Mouse (Mus musculus): ENCODE results near the gene Arl2bp. TPM values are rescaled to one million over a fixed set of nuclear protein-coding genes. Genes with fewer than 3 reads are reported as not detected.
A peak's percentile ranks its signal among the peaks of the same experiment; 100 is the strongest.

Gene Arl2bp
- polyA plus RNA-seq, 1 experiment from 2014 or later = 54.5 TPM

DNA sequence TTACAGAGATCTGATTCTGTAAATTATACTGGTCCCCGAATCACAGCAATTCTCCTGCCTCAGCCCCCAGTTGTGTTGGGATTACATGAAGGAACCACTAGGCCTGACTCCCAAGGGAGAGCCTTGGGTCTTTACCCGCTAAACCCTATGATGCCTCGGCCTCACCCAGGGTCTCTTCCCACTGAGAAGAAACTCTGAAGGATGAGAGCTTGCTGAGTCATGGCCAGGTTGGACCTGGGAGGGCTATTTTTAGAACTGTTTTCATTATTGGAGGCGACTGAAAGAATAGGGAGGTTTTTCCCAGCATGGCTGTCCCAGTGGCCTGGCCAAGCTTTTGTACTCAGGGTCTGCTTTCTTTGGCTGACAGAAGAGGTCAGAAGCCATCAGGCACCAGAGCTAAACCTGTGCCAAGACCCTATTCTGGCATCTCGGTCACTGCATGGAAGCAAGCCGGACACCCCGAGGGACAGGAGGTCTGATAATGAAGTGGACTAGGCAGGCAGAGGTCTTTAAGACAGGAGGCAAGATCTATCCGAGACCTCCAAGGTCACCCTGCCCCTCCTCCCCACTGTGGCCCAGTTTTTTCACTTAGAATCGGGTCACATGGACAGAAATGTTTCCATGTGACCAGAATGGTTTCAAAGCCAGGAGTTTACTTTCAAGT, 40.5 kb downstream of the Arl2bp start:
- Histone ChIP-seq H3K27me3 (replicated peaks; ENCODE audit: control insufficient read depth, insufficient read depth, low read length) (no peaks in the 10 kb centered on the region), H3K9me3 (ENCODE audit: control insufficient read depth, low read length) (no peaks in the 10 kb centered on the region), H3K4me2 (ENCODE audit: low read depth, low read length) (no peak overlapping the region), H3K4me3 (ENCODE audit: low read depth, low read length) (no peak overlapping the region), H3K9ac (ENCODE audit: low read depth, low read length) (no peak overlapping the region), H3K4me1 (ENCODE audit: control insufficient read depth, insufficient read depth, low read length) (no peaks in the 10 kb centered on the region; the same call in 1 of the 2 replicates), H3K36me3 (ENCODE audit: control insufficient read depth, insufficient read depth, low read length) (no peaks in the 10 kb centered on the region), H3K27ac (replicated peaks; ENCODE audit: low read depth, low read length) (no peak overlapping the region)
- ATAC-seq (ENCODE audit: low read depth) (no peak), DNase-seq (ENCODE audit: low spot score) (no peak)
- WGBS = 68% methylated on average over 9 of the region's 9 CpGs

DNA sequence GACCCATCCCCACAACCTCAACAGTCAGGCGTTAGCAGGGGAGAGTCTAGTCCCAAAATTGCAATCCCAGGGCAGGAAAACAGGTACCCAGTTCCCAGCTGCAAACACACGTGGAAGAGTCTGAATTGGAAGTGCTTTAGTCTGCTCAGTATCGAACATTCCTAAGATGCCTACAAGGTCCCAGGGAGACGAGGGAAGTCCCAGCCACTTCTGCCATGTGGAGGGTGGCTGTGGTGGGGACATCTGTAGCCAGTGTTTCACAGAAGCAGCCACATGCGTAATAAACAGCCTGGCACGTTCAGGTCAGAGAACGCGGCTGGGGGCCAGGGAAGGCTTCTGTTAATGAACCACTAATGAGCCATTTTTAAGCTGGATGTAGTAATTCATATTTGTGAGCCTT, 43.9 kb downstream of the Arl2bp start:
- Histone ChIP-seq H3K27me3 (replicated peaks; ENCODE audit: control insufficient read depth, insufficient read depth, low read length) (no peaks in the 10 kb centered on the region), H3K36me3 (ENCODE audit: control insufficient read depth, insufficient read depth, low read length) (no peaks in the 10 kb centered on the region), H3K4me2 (ENCODE audit: low read depth, low read length) (no peak overlapping the region), H3K9ac (ENCODE audit: low read depth, low read length) (no peak overlapping the region), H3K9me3 (ENCODE audit: control insufficient read depth, low read length) (no peaks in the 10 kb centered on the region), H3K4me1 (ENCODE audit: control insufficient read depth, insufficient read depth, low read length) (no peaks in the 10 kb centered on the region; the same call in 1 of the 2 replicates), H3K4me3 (ENCODE audit: low read depth, low read length) (no peak overlapping the region), H3K27ac (replicated peaks; ENCODE audit: low read depth, low read length) (no peak overlapping the region)
- DNase-seq (ENCODE audit: low spot score) (no peak), ATAC-seq (ENCODE audit: low read depth) (no peak)
- WGBS = 58% methylated on average over 8 of the region's 8 CpGs

DNA sequence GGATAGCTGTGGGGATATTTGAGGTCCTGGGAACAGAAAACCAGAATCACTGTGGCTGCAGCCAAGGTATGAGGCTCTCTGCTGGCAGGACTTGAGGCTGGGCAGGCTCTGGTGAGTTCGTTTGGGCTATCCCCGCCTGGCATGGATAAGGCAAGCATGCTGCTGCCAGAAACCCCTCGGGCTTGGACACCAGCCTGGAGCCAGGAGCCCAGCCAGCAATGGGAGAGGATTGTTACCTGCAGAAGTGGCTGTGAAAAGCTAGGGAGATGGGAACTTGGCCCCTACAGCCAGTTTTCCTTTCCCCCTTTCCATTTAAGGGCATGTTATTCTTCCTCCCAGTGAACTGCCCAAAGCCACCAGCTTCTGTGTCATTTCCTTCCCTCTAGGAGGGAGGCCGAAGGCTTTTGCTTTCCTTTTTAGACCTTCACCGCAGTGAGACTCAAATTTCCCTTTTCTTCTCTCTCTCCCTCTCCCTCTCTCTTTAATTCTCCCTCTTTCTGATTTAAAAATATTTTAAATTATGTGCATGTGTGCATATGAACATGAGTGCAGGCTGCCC, 44.8 kb downstream of the Arl2bp start:
- no peaks in the 10 kb centered on the region for H3K36me3 ChIP-seq (ENCODE audit: control insufficient read depth, insufficient read depth, low read length)
- H3K27me3 ChIP-seq (replicated peaks; ENCODE audit: control insufficient read depth, insufficient read depth, low read length) = no peaks in the 10 kb centered on the region
- DNase-seq (ENCODE audit: low spot score) (peak; percentile 40), ATAC-seq (ENCODE audit: low read depth) (no peak)
- no peaks in the 10 kb centered on the region; the same call in 1 of the 2 replicates for H3K4me1 ChIP-seq (ENCODE audit: control insufficient read depth, insufficient read depth, low read length)
- H3K4me2 ChIP-seq (ENCODE audit: low read depth, low read length) = no peak overlapping the region
- H3K4me3 ChIP-seq (ENCODE audit: low read depth, low read length) = no peak overlapping the region
- H3K9me3 ChIP-seq (ENCODE audit: control insufficient read depth, low read length) = no peaks in the 10 kb centered on the region
- 41% methylated on average over 5 of the region's 5 CpGs for WGBS
- peak overlapping the region; percentile 28; the same call in 1 of the 2 replicates for H3K27ac ChIP-seq (replicated peaks; ENCODE audit: low read depth, low read length)
- H3K9ac ChIP-seq (ENCODE audit: low read depth, low read length) = no peak overlapping the region

GRCm38 (mm10) chr8:94714556-94714955, 48.2 kb downstream of the Arl2bp start:
- WGBS = 61% methylated on average over 5 of the region's 5 CpGs

DNA sequence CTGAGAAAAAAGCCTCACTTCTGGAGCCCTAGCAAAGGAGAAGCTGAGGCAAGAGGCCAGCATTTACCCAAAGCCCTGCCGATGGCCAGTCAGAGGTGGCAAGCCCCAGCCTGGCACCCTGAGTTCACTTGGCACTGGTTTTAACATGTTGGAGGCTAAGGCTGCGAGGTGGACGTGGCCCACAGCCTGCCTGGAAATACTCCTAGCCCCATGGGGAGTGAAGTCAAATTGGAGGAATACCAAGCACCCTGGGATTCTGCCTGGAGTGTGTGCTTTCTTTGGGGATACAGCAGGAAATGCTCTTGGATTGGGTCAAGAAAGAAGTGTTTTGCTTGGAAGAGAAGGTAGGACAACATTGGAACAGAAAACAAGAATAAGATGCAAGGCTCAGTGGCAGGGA, 49.5 kb downstream of the Arl2bp start:
- no peak overlapping the region for H3K4me2 ChIP-seq (ENCODE audit: low read depth, low read length)
- H3K9me3 ChIP-seq (ENCODE audit: control insufficient read depth, low read length) = no peaks in the 10 kb centered on the region
- no peaks in the 10 kb centered on the region for H3K27me3 ChIP-seq (replicated peaks; ENCODE audit: control insufficient read depth, insufficient read depth, low read length)
- no peak for ATAC-seq (ENCODE audit: low read depth)
- no peaks in the 10 kb centered on the region; the same call in 1 of the 2 replicates for H3K4me1 ChIP-seq (ENCODE audit: control insufficient read depth, insufficient read depth, low read length)
- H3K4me3 ChIP-seq (ENCODE audit: low read depth, low read length) = no peak overlapping the region
- 77% methylated on average over 3 of the region's 3 CpGs for WGBS
- H3K27ac ChIP-seq (replicated peaks; ENCODE audit: low read depth, low read length) = no peak overlapping the region
- H3K9ac ChIP-seq (ENCODE audit: low read depth, low read length) = no peak overlapping the region
- no peaks in the 10 kb centered on the region for H3K36me3 ChIP-seq (ENCODE audit: control insufficient read depth, insufficient read depth, low read length)
- DNase-seq (ENCODE audit: low spot score) = no peak

More at GRCm38 (mm10) chr8:94714556-94714955, 48.2 kb downstream of the Arl2bp start:
- H3K9me3 ChIP-seq (ENCODE audit: control insufficient read depth, low read length) = no peaks in the 10 kb centered on the region
- H3K27ac ChIP-seq (replicated peaks; ENCODE audit: low read depth, low read length) = no peak overlapping the region; the same call in 1 of the 2 replicates
- no peak overlapping the region for H3K4me3 ChIP-seq (ENCODE audit: low read depth, low read length)
- H3K4me2 ChIP-seq (ENCODE audit: low read depth, low read length) = no peak overlapping the region
- no peaks in the 10 kb centered on the region; the same call in 1 of the 2 replicates for H3K4me1 ChIP-seq (ENCODE audit: control insufficient read depth, insufficient read depth, low read length)
- no peaks in the 10 kb centered on the region for H3K27me3 ChIP-seq (replicated peaks; ENCODE audit: control insufficient read depth, insufficient read depth, low read length)
- no peak for ATAC-seq (ENCODE audit: low read depth)
- no peak for DNase-seq (ENCODE audit: low spot score)
- no peaks in the 10 kb centered on the region for H3K36me3 ChIP-seq (ENCODE audit: control insufficient read depth, insufficient read depth, low read length)
- no peak overlapping the region for H3K9ac ChIP-seq (ENCODE audit: low read depth, low read length)

- 88% methylated on average over 1 of the region's 1 CpGs for WGBS
Measured at GRCm38 (mm10) chr8:94716841-94717240, 50.4 kb downstream of the Arl2bp start.

More at GRCm38 (mm10) chr8:94716841-94717240, 50.4 kb downstream of the Arl2bp start:
- Histone ChIP-seq H3K36me3 (ENCODE audit: control insufficient read depth, insufficient read depth, low read length) (no peaks in the 10 kb centered on the region), H3K4me3 (ENCODE audit: low read depth, low read length) (no peak overlapping the region), H3K4me1 (ENCODE audit: control insufficient read depth, insufficient read depth, low read length) (no peaks in the 10 kb centered on the region), H3K4me2 (ENCODE audit: low read depth, low read length) (no peak overlapping the region), H3K9me3 (ENCODE audit: control insufficient read depth, low read length) (no peaks in the 10 kb centered on the region), H3K9ac (ENCODE audit: low read depth, low read length) (no peak overlapping the region), H3K27me3 (replicated peaks; ENCODE audit: control insufficient read depth, insufficient read depth, low read length) (no peaks in the 10 kb centered on the region), H3K27ac (replicated peaks; ENCODE audit: low read depth, low read length) (no peak overlapping the region)
- DNase-seq (ENCODE audit: low spot score) (no peak), ATAC-seq (ENCODE audit: low read depth) (no peak)

Other genes starting within 250 kb of the Arl2bp start
- gene Nlrc5, start 232.2 kb upstream of the Arl2bp start, polyA plus RNA-seq (2014; fragmentation: Nextera tagmentation; extraction: Ambion mirVana) = 0.39 and 0.42 TPM in 2 replicates
- 12.4 and 13.8 TPM in 2 replicates for gene Cpne2, start 133.6 kb upstream of the Arl2bp start, polyA plus RNA-seq (2014; fragmentation: Nextera tagmentation; extraction: Ambion mirVana)
- 33.6 and 36.0 TPM in 2 replicates for gene Rspry1, start 64.7 kb upstream of the Arl2bp start, polyA plus RNA-seq (2014; fragmentation: Nextera tagmentation; extraction: Ambion mirVana)
- 48.7 and 56.0 TPM in 2 replicates for gene Fam192a, start 64.6 kb upstream of the Arl2bp start, polyA plus RNA-seq (2014; fragmentation: Nextera tagmentation; extraction: Ambion mirVana)
- 4.6 and 8.1 TPM in 2 replicates for gene Pllp, start 29.7 kb downstream of the Arl2bp start, polyA plus RNA-seq (2014; fragmentation: Nextera tagmentation; extraction: Ambion mirVana)
- gene Ccl22, start 79.0 kb downstream of the Arl2bp start, polyA plus RNA-seq (2014; fragmentation: Nextera tagmentation; extraction: Ambion mirVana) = not detected in 2 replicates
- gene Cx3cl1, start 105.4 kb downstream of the Arl2bp start, polyA plus RNA-seq (2014; fragmentation: Nextera tagmentation; extraction: Ambion mirVana) = 7.9 and 8.3 TPM in 2 replicates
- 0.60 and 0.63 TPM in 2 replicates for gene Ccl17, start 143.9 kb downstream of the Arl2bp start, polyA plus RNA-seq (2014; fragmentation: Nextera tagmentation; extraction: Ambion mirVana)
- gene Coq9, start 171.7 kb downstream of the Arl2bp start, polyA plus RNA-seq (2014; fragmentation: Nextera tagmentation; extraction: Ambion mirVana) = 73.8 and 77.9 TPM in 2 replicates
- 72.2 and 79.5 TPM in 2 replicates for gene Ciapin1, start 171.8 kb downstream of the Arl2bp start, polyA plus RNA-seq (2014; fragmentation: Nextera tagmentation; extraction: Ambion mirVana)
- 121 and 129 TPM in 2 replicates for gene Polr2c, start 190.8 kb downstream of the Arl2bp start, polyA plus RNA-seq (2014; fragmentation: Nextera tagmentation; extraction: Ambion mirVana)
- 30.6 and 31.6 TPM in 2 replicates for gene Dok4, start 209.7 kb downstream of the Arl2bp start, polyA plus RNA-seq (2014; fragmentation: Nextera tagmentation; extraction: Ambion mirVana)

Data from embryonic facial prominence, embryonic 14.5 days (tissue).